Mouse (Mus musculus) stomach, postnatal 0 days (tissue): ENCODE measurements at regions not wholly inside any gene's neighbourhood (a gene's known extent, or its start where the extent isn't known, plus 50 kb on each side); places are given as distances from the start of the nearest gene placed in this dataset.
A peak's percentile ranks its signal among the peaks of the same experiment; 100 is the strongest.

Experiments
- ATAC-seq: fragments of 200-750 bp; cut with Nextera tagmentation; 2 replicates; pipeline ENCODE4 v1.8.0; 2017; ENCODE audit not compliant: low FRiP score, low TSS enrichment
- DNase-seq: peaks from one replicate; pipeline ENCODE4 v3.0.0-alpha.2; 2016; ENCODE audit warnings: low spot score
- H3K27ac ChIP-seq: fragments of 300-500 bp; sonication (generic); replicated peaks from 2 replicates; pipeline ENCODE4 v1.5.1; 2014; ENCODE audit warnings: mild to moderate bottlenecking, control low read depth
- H3K27me3 ChIP-seq: fragments of 300-500 bp; sonication (generic); 2 replicates; pipeline ENCODE4 v1.6.1; 2014; ENCODE audit warnings: low read length; ENCODE audit not compliant: control insufficient read depth, insufficient read depth
- H3K36me3 ChIP-seq: fragments of 300-500 bp; sonication (generic); 2 replicates; pipeline ENCODE4 v1.6.1; 2014; ENCODE audit warnings: low read length, mixed read lengths; ENCODE audit not compliant: control insufficient read depth, insufficient read depth
- H3K4me1 ChIP-seq: fragments of 300-500 bp; sonication (generic); replicated peaks from 2 replicates; pipeline ENCODE4 v1.6.1; 2014; ENCODE audit warnings: antibody characterized with exemption; ENCODE audit not compliant: control insufficient read depth, insufficient read depth
- H3K4me2 ChIP-seq: fragments of 300-500 bp; sonication (generic); replicated peaks from 2 replicates; pipeline ENCODE4 v1.6.1; 2014; ENCODE audit warnings: low read depth, mild to moderate bottlenecking, control low read depth, moderate library complexity
- H3K4me3 ChIP-seq: fragments of 300-500 bp; sonication (generic); 2 replicates; pipeline ENCODE4 v1.5.1; 2014; ENCODE audit warnings: low read depth, low read length, control low read depth
- H3K9ac ChIP-seq: fragments of 300-500 bp; sonication (generic); 2 replicates; pipeline ENCODE4 v1.6.1; 2014; ENCODE audit warnings: mild to moderate bottlenecking, low read length, control low read depth, mixed read lengths
- H3K9me3 ChIP-seq: fragments of 300-500 bp; sonication (generic); 2 replicates; pipeline ENCODE4 v1.6.1; 2016; ENCODE audit warnings: low read length; ENCODE audit not compliant: control insufficient read depth
- CTCF ChIP-seq: IDR thresholded peaks from 2 replicates; pipeline ENCODE4 v1.5.1; 2016; ENCODE audit warnings: antibody characterized with exemption, low read depth, mild to moderate bottlenecking, moderate library complexity
- EP300 ChIP-seq: optimal IDR thresholded peaks from 2 replicates; pipeline ENCODE3; 2016; ENCODE audit warnings: antibody characterized with exemption
- WGBS: fragments of 180-500 bp; shearing (Covaris S2); extraction: QIAGEN DNeasy Blood & Tissue Kit; methylation state at CpG from one replicate; pipeline ENCODE4 v1.1.7; 2014; 5-methylcytosine and 5-hydroxymethylcytosine counted together

DNA sequence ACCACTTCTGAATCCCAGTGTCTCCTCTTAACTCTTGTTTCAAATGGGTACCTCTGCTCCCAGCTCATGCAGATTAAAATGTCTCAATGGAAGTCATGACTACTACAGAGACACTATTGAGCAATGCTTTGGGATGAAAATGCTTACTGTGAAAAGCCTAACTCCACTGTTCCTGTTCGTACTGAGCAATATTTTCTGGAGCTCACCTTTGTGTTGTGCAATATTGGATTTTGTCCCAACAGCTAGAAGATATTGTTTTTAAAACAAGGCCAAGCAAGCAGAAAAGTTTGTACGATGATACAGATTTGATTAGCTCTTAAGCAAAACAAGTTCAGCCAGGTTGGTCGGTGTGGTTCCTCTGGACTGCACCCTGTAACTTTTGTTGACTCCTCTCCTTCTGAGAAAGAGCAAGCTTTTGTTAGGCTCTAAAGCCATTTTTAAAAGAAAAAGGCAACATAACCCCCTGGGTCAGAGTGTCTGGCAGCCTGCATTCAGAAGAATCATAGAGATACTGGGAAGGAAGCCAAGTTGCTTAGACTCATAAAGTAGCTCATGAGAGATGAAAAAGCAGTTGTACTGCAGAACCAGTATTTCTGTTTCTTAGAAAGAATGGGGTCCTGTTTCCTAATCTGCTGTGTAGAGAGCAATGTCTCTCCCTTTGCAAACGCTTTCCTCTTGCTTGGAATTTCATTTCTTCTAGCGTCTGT lies 302.4 kb upstream of the Dach1 start:
- no peaks in the 10 kb centered on the region for H3K36me3 ChIP-seq
- no peaks in the 10 kb centered on the region for H3K9me3 ChIP-seq
- WGBS = 11% methylated on average over 5 of the region's 5 CpGs
- DNase-seq (no peak), ATAC-seq (peak; percentile 38; the same call in 1 of the 2 replicates)
- H3K4me1 ChIP-seq = no peaks in the 10 kb centered on the region
- H3K4me2 ChIP-seq = 0 out of 2 replicates have a peak overlapping the region, but pooled peaks have one; percentile 2
- H3K4me3 ChIP-seq = no peak overlapping the region
- no peak overlapping the region for H3K9ac ChIP-seq
- H3K27me3 ChIP-seq = no peaks in the 10 kb centered on the region
- TF ChIP-seq CTCF (no peak), EP300 (peak; percentile 77)
- H3K27ac ChIP-seq = peak overlapping the region; percentile 69

DNA sequence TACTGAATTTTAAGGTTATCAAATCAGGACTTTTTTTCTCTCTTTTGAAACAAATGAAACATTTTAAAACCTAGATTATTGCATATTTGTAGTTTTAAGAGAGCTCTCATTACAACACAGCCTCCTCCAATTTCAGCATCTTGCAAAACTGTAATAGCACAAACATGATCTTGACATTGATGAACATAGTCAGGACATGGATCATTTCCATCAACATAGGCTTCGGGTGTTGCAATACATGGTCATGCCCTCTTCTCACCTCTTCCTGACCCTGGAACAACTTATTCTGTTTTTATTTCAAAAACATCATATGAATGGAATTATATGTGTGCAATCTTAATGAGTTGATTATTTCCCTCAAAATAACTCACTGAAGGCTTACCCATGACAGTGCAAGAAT lies 284.9 kb upstream of the Dach1 start:
- no peak overlapping the region for H3K4me3 ChIP-seq
- no peak overlapping the region for H3K27ac ChIP-seq
- DNase-seq (no peak), ATAC-seq (no peak)
- TF ChIP-seq CTCF = no peak
- TF ChIP-seq EP300 = no peak
- no peak overlapping the region for H3K4me2 ChIP-seq
- H3K4me1 ChIP-seq = no peaks in the 10 kb centered on the region
- WGBS = 61% methylated on average over 1 of the region's 1 CpGs
- no peaks in the 10 kb centered on the region for H3K27me3 ChIP-seq
- H3K9me3 ChIP-seq = no peaks in the 10 kb centered on the region
- no peaks in the 10 kb centered on the region for H3K36me3 ChIP-seq
- H3K9ac ChIP-seq = no peak overlapping the region

DNA sequence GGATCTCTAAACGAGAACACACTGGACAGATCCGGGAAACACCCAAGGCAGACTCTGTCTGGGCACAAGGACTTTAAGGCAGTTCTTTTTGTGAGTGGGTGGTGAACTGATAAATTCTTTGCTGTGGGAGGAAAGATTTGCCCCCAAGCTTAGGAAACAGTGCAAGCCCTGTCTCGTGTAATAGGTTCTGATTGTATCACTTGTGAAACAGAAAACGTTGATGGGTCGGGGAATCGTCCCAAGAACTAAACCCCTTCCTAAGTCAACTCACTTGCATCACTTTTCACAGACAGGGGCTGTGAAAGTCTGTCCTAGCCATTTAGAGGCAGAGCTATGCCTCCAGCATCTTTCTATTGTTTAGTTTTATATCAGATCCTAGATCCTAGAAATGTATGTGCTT lies 282.6 kb upstream of the Dach1 start:
- H3K36me3 ChIP-seq = no peaks in the 10 kb centered on the region
- H3K9me3 ChIP-seq = no peaks in the 10 kb centered on the region
- 66% methylated on average over 6 of the region's 6 CpGs for WGBS
- DNase-seq (no peak), ATAC-seq (no peak)
- no peak for TF ChIP-seq CTCF
- TF ChIP-seq EP300 = no peak
- no peak overlapping the region for H3K27ac ChIP-seq
- no peak overlapping the region for H3K9ac ChIP-seq
- H3K4me3 ChIP-seq = no peak overlapping the region
- no peaks in the 10 kb centered on the region for H3K27me3 ChIP-seq
- no peak overlapping the region for H3K4me2 ChIP-seq
- no peaks in the 10 kb centered on the region for H3K4me1 ChIP-seq

DNA sequence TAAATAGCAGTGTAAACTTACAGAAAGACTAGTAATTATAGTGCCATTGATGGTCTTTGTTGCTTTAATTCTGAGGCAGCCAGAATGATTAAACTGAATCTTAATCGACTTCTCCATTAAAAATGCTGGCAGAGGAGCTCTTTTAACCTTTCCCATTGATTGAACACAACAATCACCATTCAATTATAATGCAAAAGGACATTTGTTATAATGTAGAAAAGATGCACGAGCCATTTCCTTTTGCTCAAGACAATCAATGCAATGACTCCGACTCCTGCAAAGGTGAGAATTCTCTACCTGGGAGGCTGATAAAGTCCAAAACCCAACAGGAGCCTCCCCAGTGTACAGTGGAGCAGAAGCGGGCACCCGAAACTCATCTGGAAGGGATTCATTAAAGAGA lies 280.0 kb upstream of the Dach1 start:
- WGBS = 82% methylated on average over 5 of the region's 5 CpGs

DNA sequence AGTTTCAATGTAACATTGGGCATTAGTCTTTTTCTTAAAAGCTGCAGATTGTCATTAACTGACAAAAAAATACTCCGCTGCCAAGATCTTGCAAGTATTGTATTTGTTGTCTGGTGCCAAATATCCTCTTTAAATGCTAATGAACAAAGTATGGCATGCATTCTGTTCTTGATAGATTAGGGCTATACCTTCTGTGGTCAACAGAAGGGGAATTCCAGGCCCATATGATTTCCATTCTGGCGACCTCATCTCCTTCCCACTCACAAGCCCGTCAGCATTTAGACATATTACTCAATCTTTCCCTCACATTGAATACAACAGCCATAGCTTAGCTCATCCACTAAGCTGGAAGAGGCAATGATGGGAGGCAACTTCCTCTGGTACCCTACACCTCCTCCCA lies 272.8 kb upstream of the Dach1 start:
- WGBS = 70% methylated on average over 3 of the region's 3 CpGs
- H3K4me1 ChIP-seq = no peaks in the 10 kb centered on the region
- ATAC-seq (no peak), DNase-seq (no peak)
- no peaks in the 10 kb centered on the region for H3K36me3 ChIP-seq
- no peak for TF ChIP-seq CTCF
- no peak for TF ChIP-seq EP300
- no peaks in the 10 kb centered on the region for H3K9me3 ChIP-seq
- H3K27ac ChIP-seq = no peak overlapping the region
- no peak overlapping the region for H3K4me2 ChIP-seq
- H3K9ac ChIP-seq = no peak overlapping the region
- no peak overlapping the region for H3K4me3 ChIP-seq
- no peaks in the 10 kb centered on the region for H3K27me3 ChIP-seq

More for the DNA sequence above, 280.0 kb upstream of the Dach1 start:
- Histone ChIP-seq H3K27me3 (no peaks in the 10 kb centered on the region), H3K4me1 (no peaks in the 10 kb centered on the region), H3K36me3 (no peaks in the 10 kb centered on the region), H3K4me3 (no peak overlapping the region), H3K4me2 (no peak overlapping the region), H3K9ac (no peak overlapping the region), H3K9me3 (no peaks in the 10 kb centered on the region), H3K27ac (no peak overlapping the region)
- ATAC-seq = no peak
- DNase-seq = no peak
- TF ChIP-seq EP300 = no peak
- TF ChIP-seq CTCF = no peak

DNA sequence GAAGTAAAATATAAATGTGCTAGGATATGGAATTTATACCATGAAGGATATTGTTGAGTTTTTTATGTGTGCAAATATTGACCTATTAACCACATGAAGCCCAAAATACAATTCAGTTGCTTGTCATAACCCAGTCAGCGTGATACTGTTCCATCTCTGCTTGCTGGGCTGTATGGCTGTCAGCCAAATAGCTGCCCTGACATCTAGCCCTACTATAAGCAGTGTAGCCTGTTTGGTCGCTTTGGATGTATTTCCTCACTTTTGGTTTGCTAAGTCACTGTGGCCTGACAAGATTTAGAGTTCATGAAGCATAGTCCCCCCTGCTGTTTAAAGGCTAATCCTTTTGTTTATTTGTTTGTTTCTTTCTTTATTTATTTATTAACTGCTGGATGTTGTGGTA lies 272.4 kb upstream of the Dach1 start:
- TF ChIP-seq EP300 (no peak), CTCF (no peak)
- 33% methylated on average over 2 of the region's 2 CpGs for WGBS

More for the DNA sequence above, 272.4 kb upstream of the Dach1 start:
- Histone ChIP-seq H3K27me3 (no peaks in the 10 kb centered on the region), H3K36me3 (no peaks in the 10 kb centered on the region), H3K9ac (no peak overlapping the region), H3K4me2 (no peak overlapping the region), H3K4me1 (no peaks in the 10 kb centered on the region), H3K27ac (no peak overlapping the region), H3K9me3 (no peaks in the 10 kb centered on the region), H3K4me3 (no peak overlapping the region)
- ATAC-seq = no peak
- DNase-seq = no peak
